Mouse (Mus musculus): ENCODE measurements at regions not wholly inside any gene's neighbourhood (a gene's known extent, or its start where the extent isn't known, plus 50 kb on each side); places are given as distances from the start of the nearest gene placed in this dataset.

- TF ChIP-seq CHD1 (IDR thresholded peaks at IDR 0.05; ENCODE audit: low read depth, low read length) (no peak), POLR2A (IDR thresholded peaks at IDR 0.05; ENCODE audit: low read depth, low read length) (peak; percentile 47), ZNF384 (IDR thresholded peaks at IDR 0.05; ENCODE audit: low read depth, low read length) (no peak), CHD2 (IDR thresholded peaks at IDR 0.05; ENCODE audit: low read length) (peak; percentile 87), MEF2A (IDR thresholded peaks at IDR 0.05; ENCODE audit: borderline replicate concordance, low read depth, low read length) (peak; percentile 80; the same call in 1 of the 2 replicates), MAX (IDR thresholded peaks at IDR 0.05; ENCODE audit: low read length) (no peak), JUN (IDR thresholded peaks at IDR 0.05; ENCODE audit: insufficient read depth, low read depth, low read length) (peak; percentile 72), NRF1 (IDR thresholded peaks at IDR 0.05; ENCODE audit: low read depth, low read length) (no peak), JUND (conservative IDR thresholded peaks at IDR 0.05; ENCODE audit: low read depth, low read length) (peak; percentile 69), NELFE (IDR thresholded peaks at IDR 0.05; ENCODE audit: low read depth, low read length) (no peak), BHLHE40 (IDR thresholded peaks at IDR 0.05; ENCODE audit: low read depth, low read length) (peak; percentile 69), GABPA (IDR thresholded peaks at IDR 0.05; ENCODE audit: insufficient replicate concordance, low read depth, low read length) (no peak), ETS1 (conservative IDR thresholded peaks at IDR 0.05; ENCODE audit: low read depth, low read length) (peak; percentile 76), E2F4 (IDR thresholded peaks at IDR 0.05; ENCODE audit: insufficient replicate concordance, low read depth, low read length) (no peak)
Observed at GRCm38 (mm10) chr13:101568985-101569631, 198.9 kb downstream of the Pik3r1 start (continued).

GRCm38 (mm10) chr13:101565323-101565722 lies 202.7 kb downstream of the Pik3r1 start:
- in situ Hi-C loops (cut with MboI; ENCODE audit: low pct_ligation_motif_present, low pct_unique_long_range_greater_than_20kb, low sequenced_read_pairs) (no loop called here), dilution Hi-C loops (cut with MboI; ENCODE audit: extremely low pct_ligation_motif_present, extremely low pct_unique_long_range_greater_than_20kb, low sequenced_read_pairs) (no loop called here)
- no peak overlapping the region for H3K4me3 ChIP-seq (replicated peaks in 1 of 3; ENCODE audit: low read depth in 2 of 3, low read length in 2 of 3, poor library complexity in 1 of 3)
- no peak for DNase-seq (ENCODE audit: extremely low read depth)
- no peaks in the 10 kb centered on the region for H3K79me2 ChIP-seq (replicated peaks; ENCODE audit: control insufficient read depth, extremely low read depth, insufficient read depth, poor library complexity, severe bottlenecking)
- no peaks in the 10 kb centered on the region for H3K36me3 ChIP-seq (replicated peaks in 1 of 2; ENCODE audit: control insufficient read depth in 1 of 2, insufficient read depth in 1 of 2, low read length in 1 of 2)
- H3K9ac ChIP-seq (ENCODE audit: insufficient read depth, low read depth): no peak overlapping the region
- TF ChIP-seq BHLHE40 (IDR thresholded peaks at IDR 0.05; ENCODE audit: low read depth, low read length) (no peak), MAFK (IDR thresholded peaks at IDR 0.05; ENCODE audit: insufficient replicate concordance, low read length) (no peak), MEF2A (IDR thresholded peaks at IDR 0.05; ENCODE audit: borderline replicate concordance, low read depth, low read length) (no peak), NELFE (IDR thresholded peaks at IDR 0.05; ENCODE audit: low read depth, low read length) (no peak), IRF4 (IDR thresholded peaks at IDR 0.05; ENCODE audit: low read depth, low read length) (no peak)
- H3K4me2 ChIP-seq (ENCODE audit: insufficient read depth, low read depth, poor library complexity, severe bottlenecking): no peak overlapping the region
- peaks cover 7 to 16% of the 10 kb centered on the region in 2 experiments for H3K4me1 ChIP-seq (ENCODE audit: control insufficient read depth in 1 of 2, insufficient read depth in 2 of 2)
- no peaks in the 10 kb centered on the region for H3K9me3 ChIP-seq (replicated peaks; ENCODE audit: low read length)
- H3K27me3 ChIP-seq (replicated peaks): no peaks in the 10 kb centered on the region
- H3K27ac ChIP-seq (ENCODE audit: insufficient read depth, low read depth): no peak overlapping the region

DNA sequence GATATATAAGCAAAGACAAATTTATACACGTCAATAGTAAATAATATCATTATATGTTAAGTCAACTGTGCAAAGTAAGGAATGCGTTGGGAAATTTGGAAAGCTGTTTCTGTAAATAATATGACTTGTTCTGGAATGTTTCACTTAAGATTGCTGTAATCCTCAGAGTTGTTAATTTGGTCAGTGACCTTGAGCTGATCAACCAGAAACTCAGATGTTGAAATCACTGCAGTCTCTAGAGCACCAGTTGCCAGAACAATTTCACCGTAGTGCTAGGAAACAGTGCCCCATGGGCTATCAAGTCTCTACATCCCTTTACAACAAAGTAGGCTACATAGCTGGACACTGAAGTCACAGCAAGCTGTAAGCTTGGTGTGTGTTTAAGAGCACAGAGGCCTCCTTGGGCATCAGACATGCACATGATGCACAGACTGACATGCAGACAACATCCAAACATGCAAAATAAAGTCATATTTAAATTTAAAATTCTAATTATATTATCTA lies 212.6 kb downstream of the Pik3r1 start:
- dilution Hi-C loops (cut with MboI; ENCODE audit: extremely low pct_ligation_motif_present, extremely low pct_unique_long_range_greater_than_20kb, low sequenced_read_pairs): no loop called here
- Histone ChIP-seq H3K9ac (ENCODE audit: insufficient read depth, low read depth) (no peak overlapping the region), H3K4me1 (ENCODE audit: control insufficient read depth in 1 of 2, insufficient read depth in 2 of 2) (peaks cover 5 to 13% of the 10 kb centered on the region in 2 experiments), H3K4me2 (ENCODE audit: insufficient read depth, low read depth, poor library complexity, severe bottlenecking) (no peak overlapping the region), H3K36me3 (replicated peaks in 1 of 2; ENCODE audit: control insufficient read depth in 1 of 2, insufficient read depth in 1 of 2, low read length in 1 of 2) (no peaks in the 10 kb centered on the region), H3K27ac (ENCODE audit: insufficient read depth, low read depth) (no peak overlapping the region), H3K9me3 (replicated peaks; ENCODE audit: low read length) (no peaks in the 10 kb centered on the region), H3K79me2 (replicated peaks; ENCODE audit: control insufficient read depth, extremely low read depth, insufficient read depth, poor library complexity, severe bottlenecking) (no peaks in the 10 kb centered on the region), H3K4me3 (replicated peaks in 1 of 3; ENCODE audit: low read depth in 2 of 3, low read length in 2 of 3, poor library complexity in 1 of 3) (no peak overlapping the region), H3K27me3 (replicated peaks) (no peaks in the 10 kb centered on the region)
- TF ChIP-seq PAX5 (IDR thresholded peaks at IDR 0.05; ENCODE audit: low read length) (no peak), HCFC1 (IDR thresholded peaks at IDR 0.05; ENCODE audit: low read depth, low read length) (no peak), MEF2A (IDR thresholded peaks at IDR 0.05; ENCODE audit: borderline replicate concordance, low read depth, low read length) (no peak), POLR2AphosphoS2 (IDR thresholded peaks at IDR 0.05; ENCODE audit: low read depth, low read length) (no peak), CHD1 (IDR thresholded peaks at IDR 0.05; ENCODE audit: low read depth, low read length) (no peak), JUND (conservative IDR thresholded peaks at IDR 0.05; ENCODE audit: low read depth, low read length) (no peak), SIN3A (IDR thresholded peaks at IDR 0.05; ENCODE audit: low read length) (no peak)
- in situ Hi-C loops (cut with MboI; ENCODE audit: low pct_ligation_motif_present, low pct_unique_long_range_greater_than_20kb, low sequenced_read_pairs): no loop called here
- DNase-seq (ENCODE audit: extremely low read depth): no peak

Data from CH12.LX (cell line).